Mouse (Mus musculus) intestine, embryonic 15.5 days (tissue): Measurements from ENCODE around the gene Olfr1135. TPM values are rescaled to one million over a fixed set of nuclear protein-coding genes. Genes with fewer than 3 reads are reported as not detected.

ENCODE experiments used
- ATAC-seq: fragments of 200-750 bp; cut with Nextera tagmentation; 2 replicates; pipeline ENCODE4 v1.8.0; 2017; ENCODE audit warnings: moderate TSS enrichment, moderate library complexity
- H3K27ac ChIP-seq: fragments of 300-500 bp; sonication (generic); 2 replicates; pipeline ENCODE4 v1.5.1; 2015; ENCODE audit warnings: mild to moderate bottlenecking, inconsistent platforms
- H3K27me3 ChIP-seq: fragments of 300-500 bp; sonication (generic); replicated peaks from 2 replicates; pipeline ENCODE4 v1.6.1; 2015; ENCODE audit warnings: inconsistent platforms
- H3K36me3 ChIP-seq: fragments of 300-500 bp; sonication (generic); 2 replicates; pipeline ENCODE4 v1.6.1; 2015; ENCODE audit warnings: inconsistent platforms
- H3K4me1 ChIP-seq: fragments of 300-500 bp; sonication (generic); replicated peaks from 2 replicates; pipeline ENCODE4 v1.6.1; 2015; ENCODE audit warnings: inconsistent platforms
- H3K4me2 ChIP-seq: fragments of 300-500 bp; sonication (generic); replicated peaks from 2 replicates; pipeline ENCODE4 v1.6.1; 2015; ENCODE audit warnings: mild to moderate bottlenecking, inconsistent platforms
- H3K4me3 ChIP-seq: fragments of 300-500 bp; sonication (generic); replicated peaks from 2 replicates; pipeline ENCODE4 v1.5.1; 2015; ENCODE audit warnings: inconsistent platforms
- H3K9ac ChIP-seq: fragments of 300-500 bp; sonication (generic); 2 replicates; pipeline ENCODE4 v1.6.1; 2015; ENCODE audit warnings: inconsistent platforms
- H3K9me3 ChIP-seq: fragments of 300-500 bp; sonication (generic); 2 replicates; pipeline ENCODE4 v1.6.1; 2016; ENCODE audit warnings: inconsistent platforms
- WGBS: fragments of 180-500 bp; shearing (Covaris S2); methylation state at CpG from one replicate; pipeline ENCODE4 v1.1.7; 2015; 5-methylcytosine and 5-hydroxymethylcytosine counted together
- polyA plus RNA-seq: library from polyadenylated mRNA; unstranded; fragments of >200 nt; fragmentation: Nextera tagmentation; extraction: Ambion mirVana; gene quantifications from 2 replicates; pipeline ENCODE4 v1.2.1, GENCODE M21; 2015

Olfr1135 gene
- polyA plus RNA-seq, result not detected in 2 replicates

DNA sequence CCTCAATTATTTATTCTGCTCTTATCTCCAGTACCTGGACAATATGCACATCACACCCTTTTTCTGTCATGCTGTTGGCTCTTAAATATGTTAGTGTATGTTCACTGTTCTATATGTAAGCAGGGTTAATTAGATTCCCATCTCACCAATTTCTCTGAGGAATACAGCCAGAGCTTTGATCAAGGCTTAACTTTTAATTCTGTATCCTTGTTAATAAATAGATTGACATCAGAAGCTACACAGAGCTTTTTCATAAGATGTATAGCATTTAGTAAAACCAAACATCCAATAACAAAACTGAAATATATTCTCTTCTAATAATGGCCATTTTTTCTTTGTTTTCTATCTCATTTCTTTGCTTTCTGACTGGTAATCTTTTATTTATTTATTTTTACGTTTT lies at the start of gene Olfr1135:
Olfr1135 (minus strand) TSS at position 101 of the 400 bp plus-strand sequence.
- no peaks in the 10 kb centered on the region for H3K36me3 ChIP-seq
- no peak for ATAC-seq
- no peaks in the 10 kb centered on the region for H3K4me1 ChIP-seq
- WGBS, result 22% methylated on average over 1 of the region's 1 CpGs
- H3K9me3 ChIP-seq, result no peaks in the 10 kb centered on the region
- no peak within 1 kb of the TSS for H3K4me2 ChIP-seq
- H3K27me3 ChIP-seq, result no peaks in the 10 kb centered on the region
- no peak within 1 kb of the TSS for H3K9ac ChIP-seq
- H3K4me3 ChIP-seq, result no peak within 1 kb of the TSS
- H3K27ac ChIP-seq, result no peak within 1 kb of the TSS

DNA sequence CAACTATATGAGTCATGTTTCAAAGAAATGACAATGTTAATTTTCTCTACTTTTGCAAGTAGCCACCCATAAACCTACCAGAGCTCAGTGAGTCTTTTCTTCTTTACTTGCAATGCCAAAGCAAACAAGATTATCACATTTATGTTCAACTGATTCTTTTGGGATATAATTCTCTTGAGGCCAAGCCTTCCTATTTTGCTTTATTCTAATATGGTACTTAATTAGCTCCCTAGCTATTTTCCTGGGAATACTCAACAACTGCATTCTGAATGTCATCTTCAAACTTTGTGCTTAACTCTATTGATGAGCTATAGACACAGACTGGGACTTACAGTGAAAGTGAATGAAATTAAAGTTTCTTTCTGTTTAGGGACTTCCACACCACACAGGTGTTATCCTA lies 39.6 kb upstream of the Olfr1135 start, which contains the start of gene Olfr1137:
Olfr1137 (minus strand) TSS at position 101 of the 400 bp plus-strand sequence.
- H3K9ac ChIP-seq, result no peak within 1 kb of the TSS
- H3K36me3 ChIP-seq, result no peaks in the 10 kb centered on the region
- H3K4me2 ChIP-seq, result no peak within 1 kb of the TSS
- H3K4me1 ChIP-seq, result no peaks in the 10 kb centered on the region
- ATAC-seq, result no peak
- H3K4me3 ChIP-seq, result no peak within 1 kb of the TSS
- no peaks in the 10 kb centered on the region for H3K27me3 ChIP-seq
- no peaks in the 10 kb centered on the region for H3K9me3 ChIP-seq
- H3K27ac ChIP-seq, result no peak within 1 kb of the TSS

GRCm38 (mm10) chr2:87693847-87694246 lies 20.4 kb upstream of the Olfr1135 start, which contains the start of gene Olfr1136:
TSS of gene Olfr1136 (minus strand) at chr2:87693947.
- Histone ChIP-seq H3K27ac (no peak within 1 kb of the TSS), H3K27me3 (no peaks in the 10 kb centered on the region), H3K4me2 (no peak within 1 kb of the TSS), H3K36me3 (no peaks in the 10 kb centered on the region), H3K4me1 (no peaks in the 10 kb centered on the region), H3K4me3 (no peak within 1 kb of the TSS), H3K9ac (no peak within 1 kb of the TSS), H3K9me3 (no peaks in the 10 kb centered on the region)
- ATAC-seq, result no peak

DNA sequence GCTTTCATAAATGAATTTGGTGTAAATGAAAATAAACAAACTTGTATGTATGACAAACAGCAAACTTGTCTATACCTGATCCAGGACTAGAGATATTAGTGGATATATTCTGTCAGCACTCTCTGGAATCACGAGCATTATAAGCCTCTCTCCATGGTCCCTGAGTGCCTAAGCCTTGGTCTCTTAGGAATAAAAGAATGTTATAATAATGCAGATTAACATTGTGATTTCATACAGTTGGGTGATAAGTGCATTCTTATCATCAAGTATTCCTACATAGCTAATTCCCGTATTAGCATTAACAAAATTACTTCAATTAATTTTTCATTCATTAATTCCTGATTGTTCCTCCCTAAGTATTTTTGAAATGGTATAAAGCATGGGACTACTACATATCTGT lies 15.1 kb downstream of the Olfr1135 start, which contains the start of gene Olfr1134:
Olfr1134 (minus strand) TSS at position 101 of the 400 bp plus-strand sequence.
- no peak within 1 kb of the TSS for H3K4me2 ChIP-seq
- ATAC-seq, result no peak
- no peaks in the 10 kb centered on the region for H3K9me3 ChIP-seq
- H3K9ac ChIP-seq, result no peak within 1 kb of the TSS
- H3K4me1 ChIP-seq, result no peaks in the 10 kb centered on the region
- 90% methylated on average over 2 of the region's 2 CpGs for WGBS
- H3K27ac ChIP-seq, result no peak within 1 kb of the TSS
- H3K4me3 ChIP-seq, result no peak within 1 kb of the TSS
- no peaks in the 10 kb centered on the region for H3K27me3 ChIP-seq
- no peaks in the 10 kb centered on the region for H3K36me3 ChIP-seq

DNA sequence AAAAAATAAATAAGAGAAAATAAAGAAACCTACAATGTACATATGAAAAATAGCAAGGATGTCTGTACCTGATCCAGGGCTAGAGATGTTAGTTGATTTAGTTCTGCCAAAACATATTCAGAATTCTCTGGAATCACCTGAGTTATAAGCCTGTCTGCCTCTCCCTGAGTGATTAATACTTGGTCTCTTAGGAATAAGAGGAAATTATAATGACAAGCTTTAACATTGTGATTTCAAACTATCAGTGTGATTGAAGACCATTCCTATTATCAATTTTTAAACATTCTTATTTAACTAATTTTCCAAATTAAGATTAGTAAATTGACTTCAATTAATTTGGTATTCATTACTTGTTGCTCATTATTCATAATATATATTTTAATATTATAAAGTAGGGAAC lies 26.2 kb downstream of the Olfr1135 start, which contains the start of gene Olfr1133:
Olfr1133 (minus strand) TSS at position 101 of the 400 bp plus-strand sequence.
- no peaks in the 10 kb centered on the region for H3K36me3 ChIP-seq
- no peak for ATAC-seq
- H3K4me1 ChIP-seq, result no peaks in the 10 kb centered on the region
- no peak within 1 kb of the TSS for H3K4me3 ChIP-seq
- no peaks in the 10 kb centered on the region for H3K27me3 ChIP-seq
- no peak within 1 kb of the TSS for H3K9ac ChIP-seq
- H3K4me2 ChIP-seq, result no peak within 1 kb of the TSS
- no peak within 1 kb of the TSS for H3K27ac ChIP-seq
- no peaks in the 10 kb centered on the region for H3K9me3 ChIP-seq

DNA sequence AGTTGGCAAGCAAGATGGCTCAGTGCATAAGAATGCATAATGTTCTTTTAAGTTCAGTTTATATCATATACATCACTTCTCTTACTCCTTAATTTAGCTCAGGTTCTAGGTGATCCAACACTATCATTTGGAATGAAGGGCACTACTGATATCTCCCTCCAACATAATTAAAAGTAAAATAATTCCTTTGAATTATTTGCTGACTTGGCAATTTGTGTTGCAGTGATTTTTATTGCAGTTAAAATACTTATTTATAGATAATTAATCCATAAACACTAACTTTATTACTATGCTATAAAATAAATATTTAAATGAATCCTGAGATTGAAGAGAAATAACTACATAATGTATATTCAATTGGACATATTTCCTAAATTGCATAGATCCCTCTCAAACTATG lies 31.0 kb downstream of the Olfr1135 start:
- Histone ChIP-seq H3K9ac (no peak overlapping the region), H3K4me3 (no peak overlapping the region), H3K36me3 (no peaks in the 10 kb centered on the region), H3K4me2 (no peak overlapping the region), H3K9me3 (no peaks in the 10 kb centered on the region), H3K4me1 (no peaks in the 10 kb centered on the region), H3K27ac (no peak overlapping the region), H3K27me3 (no peaks in the 10 kb centered on the region)
- ATAC-seq, result no peak

DNA sequence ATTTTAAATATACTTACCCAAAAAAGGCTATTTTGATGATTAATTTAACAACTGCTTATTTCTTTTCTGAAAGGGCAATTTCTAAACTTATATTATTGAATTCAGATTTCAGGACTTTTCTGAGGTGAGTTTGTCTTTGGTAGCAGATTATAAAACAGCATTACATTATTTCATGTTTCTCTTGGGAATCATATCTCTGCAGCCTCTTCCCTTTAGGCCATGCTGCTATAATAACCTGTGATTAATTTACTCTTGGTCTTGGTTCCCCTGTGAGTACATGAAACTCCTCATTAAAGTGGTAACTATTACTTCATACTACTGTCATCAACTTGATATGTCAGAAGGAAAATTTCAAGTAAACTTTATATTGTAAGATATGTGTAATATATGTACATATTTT lies 36.0 kb downstream of the Olfr1135 start, which contains the start of gene Olfr1132:
Olfr1132 (minus strand) TSS at position 101 of the 400 bp plus-strand sequence.
- no peak within 1 kb of the TSS for H3K4me2 ChIP-seq
- H3K27me3 ChIP-seq, result no peaks in the 10 kb centered on the region
- H3K4me3 ChIP-seq, result no peak within 1 kb of the TSS
- no peaks in the 10 kb centered on the region for H3K9me3 ChIP-seq
- H3K27ac ChIP-seq, result no peak within 1 kb of the TSS
- H3K9ac ChIP-seq, result no peak within 1 kb of the TSS
- ATAC-seq, result no peak
- no peaks in the 10 kb centered on the region for H3K36me3 ChIP-seq
- no peaks in the 10 kb centered on the region for H3K4me1 ChIP-seq

GRCm38 (mm10) chr2:87626804-87627203 lies 46.7 kb downstream of the Olfr1135 start, which contains the start of gene Olfr1131:
TSS of gene Olfr1131 (plus strand) at chr2:87627104.
- no peaks in the 10 kb centered on the region for H3K27me3 ChIP-seq
- no peak for ATAC-seq
- H3K9me3 ChIP-seq, result no peaks in the 10 kb centered on the region
- no peak within 1 kb of the TSS for H3K9ac ChIP-seq
- H3K27ac ChIP-seq, result no peak within 1 kb of the TSS
- no peaks in the 10 kb centered on the region for H3K4me1 ChIP-seq
- WGBS, result 67% methylated on average over 3 of the region's 3 CpGs
- H3K4me2 ChIP-seq, result no peak within 1 kb of the TSS
- no peak within 1 kb of the TSS for H3K4me3 ChIP-seq
- no peaks in the 10 kb centered on the region for H3K36me3 ChIP-seq

Other genes starting within 250 kb of the Olfr1135 start
- 0.09 TPM in 1 of 2 replicates, not detected in the other for gene Olfr1124, start 243.4 kb downstream of the Olfr1135 start, polyA plus RNA-seq
- not detected in 2 replicates for gene Olfr1126, start 219.7 kb downstream of the Olfr1135 start, polyA plus RNA-seq
- gene Pramel7, start 176.6 kb downstream of the Olfr1135 start, polyA plus RNA-seq, result not detected in 2 replicates
- gene Pramel6, start 167.1 kb downstream of the Olfr1135 start, polyA plus RNA-seq, result not detected in 2 replicates
- not detected in 2 replicates for gene Olfr153, start 141.9 kb downstream of the Olfr1135 start, polyA plus RNA-seq
- gene Olfr1128, start 128.1 kb downstream of the Olfr1135 start, polyA plus RNA-seq, result not detected in 2 replicates
- not detected in 2 replicates for gene Olfr1129, start 99.8 kb downstream of the Olfr1135 start, polyA plus RNA-seq
- not detected in 2 replicates for gene Olfr1130, start 67.5 kb downstream of the Olfr1135 start, polyA plus RNA-seq
- not detected in 2 replicates for gene Olfr1131, start 46.6 kb downstream of the Olfr1135 start, polyA plus RNA-seq
- not detected in 2 replicates for gene Olfr1132, start 36.1 kb downstream of the Olfr1135 start, polyA plus RNA-seq
- not detected in 2 replicates for gene Olfr1133, start 26.3 kb downstream of the Olfr1135 start, polyA plus RNA-seq
- gene Olfr1134, start 15.2 kb downstream of the Olfr1135 start, polyA plus RNA-seq, result not detected in 2 replicates
- not detected in 2 replicates for gene Olfr1136, start 20.3 kb upstream of the Olfr1135 start, polyA plus RNA-seq
- gene Olfr1137, start 39.5 kb upstream of the Olfr1135 start, polyA plus RNA-seq, result not detected in 2 replicates
- not detected in 2 replicates for gene Olfr1138, start 66.3 kb upstream of the Olfr1135 start, polyA plus RNA-seq
- not detected in 2 replicates for gene Olfr1140, start 70.1 kb upstream of the Olfr1135 start, polyA plus RNA-seq
- gene Olfr1141, start 80.3 kb upstream of the Olfr1135 start, polyA plus RNA-seq, result not detected in 2 replicates
- gene Olfr152, start 105.8 kb upstream of the Olfr1135 start, polyA plus RNA-seq, result not detected in 2 replicates
- not detected in 2 replicates for gene Olfr1143, start 126.9 kb upstream of the Olfr1135 start, polyA plus RNA-seq
- gene Olfr1145, start 136.2 kb upstream of the Olfr1135 start, polyA plus RNA-seq, result not detected in 2 replicates
- gene Olfr1148, start 156.9 kb upstream of the Olfr1135 start, polyA plus RNA-seq, result not detected in 2 replicates
- gene Olfr1150-ps1, start 170.3 kb upstream of the Olfr1135 start, polyA plus RNA-seq, result not detected in 2 replicates
- gene Olfr1151, start 182.2 kb upstream of the Olfr1135 start, polyA plus RNA-seq, result not detected in 2 replicates
- gene Olfr1152, start 192.8 kb upstream of the Olfr1135 start, polyA plus RNA-seq, result not detected in 2 replicates
- gene Olfr1153, start 221.3 kb upstream of the Olfr1135 start, polyA plus RNA-seq, result not detected in 2 replicates
- not detected in 2 replicates for gene Olfr1154, start 231.5 kb upstream of the Olfr1135 start, polyA plus RNA-seq